Mouse (Mus musculus) adrenal gland, postnatal 25 days (tissue): ENCODE measurements around the gene Pycr2. TPM values are rescaled to one million over a fixed set of nuclear protein-coding genes. Genes with fewer than 3 reads are reported as not detected.
A peak's percentile ranks its signal among the peaks of the same experiment; 100 is the strongest.

Source experiments
- DNase-seq: peaks from one replicate; pipeline ENCODE4 v3.0.0; 2021; ENCODE audit warnings: mixed read lengths
- long read RNA-seq: library from polyadenylated mRNA; stranded (forward); transcript quantifications from one replicate; pipeline ENCODE4 v2.0.0, GENCODE M21; 2021
- total RNA-seq: library from RNA; stranded (reverse); gene quantifications from 2 replicates; pipeline ENCODE4 v1.2.3, GENCODE M21; 2021

Pycr2 gene
- total RNA-seq = 35.0 and 46.2 TPM in 2 replicates
- long read RNA-seq, transcript Pycr2-201 (7 exons, 1,580 nt) = major isoform, 95 of 113 reads
- long read RNA-seq, partial matches to known transcripts = 4 of 113 reads
- long read RNA-seq, other reads (novel, unspliced or antisense) = 14 of 113 reads

DNA sequence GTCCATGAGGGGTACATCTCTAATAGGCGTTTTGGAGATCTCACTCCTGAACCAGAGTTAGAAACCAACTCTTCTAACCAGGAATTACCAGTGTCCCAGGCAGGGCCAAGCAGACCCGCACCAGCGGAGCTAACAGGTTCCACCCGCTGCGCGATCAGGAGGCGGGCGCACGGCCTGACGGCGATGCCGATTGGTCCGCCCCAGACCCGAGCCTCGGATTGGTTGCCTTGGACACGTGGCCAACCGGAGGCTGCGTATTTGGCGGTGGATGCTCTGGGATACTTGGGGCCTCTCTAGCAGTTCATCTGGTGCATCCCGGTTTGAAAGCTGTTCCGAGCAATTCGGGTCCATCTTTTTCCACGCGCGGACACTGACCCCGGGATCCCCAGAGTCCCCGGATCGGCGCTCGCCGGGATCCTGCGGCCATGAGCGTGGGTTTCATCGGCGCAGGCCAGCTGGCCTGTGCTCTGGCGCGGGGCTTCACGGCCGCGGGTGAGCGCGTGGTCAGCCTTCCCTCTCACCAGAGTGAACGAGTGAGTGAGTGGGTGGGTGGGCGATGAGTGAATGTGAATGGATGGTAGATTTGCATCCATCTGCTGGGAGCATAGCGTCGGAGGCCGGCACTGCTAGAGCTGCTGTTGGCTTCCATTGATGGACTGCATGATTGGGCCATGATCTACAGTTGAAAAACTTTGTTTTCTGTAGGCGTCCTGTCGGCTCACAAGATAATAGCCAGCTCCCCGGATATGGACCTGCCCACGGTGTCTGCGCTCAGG lies at the start of gene Pycr2:
Pycr2 (plus strand) TSS at position 255 of the 776 bp plus-strand sequence.
- peak; percentile 95 for DNase-seq

DNA sequence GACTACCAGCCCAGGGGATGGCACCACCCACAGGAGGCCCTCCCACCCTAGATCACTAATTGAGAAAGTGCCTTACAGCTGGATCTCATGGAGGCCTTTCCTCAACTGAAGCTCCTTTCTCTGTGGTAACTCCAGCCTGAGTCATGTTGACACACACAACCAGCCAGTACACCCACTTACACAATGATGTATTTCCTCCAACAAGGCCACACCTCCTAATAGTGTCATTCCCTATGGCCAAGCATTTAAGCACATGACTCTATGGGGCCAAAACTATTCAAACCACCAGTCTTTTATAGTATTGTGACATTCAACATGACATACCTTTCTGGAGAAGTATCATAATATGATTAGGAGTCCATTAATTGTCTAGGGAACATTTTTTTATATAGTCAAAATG lies 45.3 kb upstream of the Pycr2 start:
- DNase-seq = no peak

DNA sequence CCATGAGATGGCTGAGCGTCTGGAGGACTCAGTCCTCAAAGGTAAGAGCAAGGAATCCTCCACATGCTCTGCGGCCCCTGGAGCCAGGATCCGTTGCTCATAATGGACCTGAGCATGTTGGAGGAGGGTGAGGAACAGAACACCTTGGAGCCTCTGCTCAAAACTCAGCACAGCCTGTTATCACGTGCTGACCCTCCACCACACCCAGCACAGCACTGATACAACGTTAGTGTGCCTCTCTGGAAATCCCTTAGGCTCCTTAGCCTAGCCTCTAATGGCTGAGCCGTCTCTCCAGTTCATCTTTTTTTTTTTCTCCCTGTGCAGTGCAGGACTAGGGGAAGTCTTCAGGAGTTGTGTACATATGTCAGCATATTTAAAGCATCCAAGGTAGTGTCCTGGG lies 44.1 kb upstream of the Pycr2 start:
- DNase-seq = no peak

DNA sequence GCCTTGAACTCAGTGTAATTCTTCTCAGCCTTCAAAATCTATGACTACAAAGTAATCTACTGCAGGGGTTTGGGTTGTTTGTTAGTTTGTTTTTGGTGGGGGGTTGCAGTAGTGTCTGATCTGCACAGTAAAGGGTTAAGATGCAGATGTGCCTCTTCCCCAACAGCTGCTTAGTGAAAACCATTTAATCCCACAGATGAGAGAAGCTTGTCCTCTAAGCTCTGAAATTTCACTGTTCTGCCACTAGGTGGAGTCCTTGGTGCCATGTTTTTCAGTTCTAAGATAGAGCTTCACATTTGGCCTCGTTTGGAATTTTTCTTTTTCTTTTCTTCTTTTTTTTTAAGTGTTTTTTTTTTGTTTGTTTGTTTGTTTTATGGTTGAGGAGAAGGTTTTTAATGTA lies 40.5 kb upstream of the Pycr2 start:
- DNase-seq = no peak

DNA sequence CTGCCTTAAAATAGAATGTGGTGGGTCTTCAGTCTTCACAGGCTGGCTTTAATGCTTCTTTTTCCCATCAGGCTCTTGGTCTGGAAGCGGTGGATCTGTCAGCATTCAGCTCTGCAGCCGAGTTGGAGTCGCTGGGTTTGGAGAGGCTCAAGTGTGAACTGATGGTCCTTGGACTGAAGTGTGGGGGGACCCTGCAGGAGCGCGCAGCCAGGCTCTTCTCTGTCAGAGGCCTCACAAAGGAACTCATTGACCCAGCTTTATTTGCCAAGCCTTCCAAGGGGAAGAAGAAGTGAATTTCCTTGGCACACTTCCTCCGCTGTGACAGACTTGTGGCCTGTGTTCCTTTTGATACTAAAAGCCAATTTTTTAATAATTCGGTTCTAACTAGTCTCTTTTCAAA lies 38.1 kb upstream of the Pycr2 start:
- no peak for DNase-seq

DNA sequence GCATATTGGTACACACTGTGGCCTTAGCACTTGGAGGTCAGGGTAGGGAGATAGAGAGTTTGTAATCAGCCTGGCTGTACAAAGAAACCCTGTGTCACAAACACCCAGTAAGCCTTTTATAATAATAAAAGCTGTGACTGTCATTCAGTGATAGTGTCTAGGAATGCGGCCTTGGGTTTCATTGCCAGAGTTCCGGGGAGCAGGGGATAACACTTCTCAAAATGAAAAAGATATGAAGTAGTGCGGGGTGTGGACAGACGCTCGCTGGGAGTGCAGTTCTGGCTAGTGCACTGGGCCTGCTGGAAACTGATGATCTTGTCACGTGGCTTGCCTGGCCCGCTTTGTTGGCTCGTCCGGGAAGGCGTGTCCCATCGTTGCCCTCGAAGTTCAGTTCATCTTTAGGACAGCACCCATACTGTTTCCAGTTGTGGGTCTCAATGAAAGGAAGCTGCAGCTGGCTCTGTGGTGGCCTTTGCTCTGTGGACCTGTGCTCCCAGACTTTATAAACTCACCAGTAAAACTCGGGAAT lies 33.9 kb upstream of the Pycr2 start:
- no peak for DNase-seq

DNA sequence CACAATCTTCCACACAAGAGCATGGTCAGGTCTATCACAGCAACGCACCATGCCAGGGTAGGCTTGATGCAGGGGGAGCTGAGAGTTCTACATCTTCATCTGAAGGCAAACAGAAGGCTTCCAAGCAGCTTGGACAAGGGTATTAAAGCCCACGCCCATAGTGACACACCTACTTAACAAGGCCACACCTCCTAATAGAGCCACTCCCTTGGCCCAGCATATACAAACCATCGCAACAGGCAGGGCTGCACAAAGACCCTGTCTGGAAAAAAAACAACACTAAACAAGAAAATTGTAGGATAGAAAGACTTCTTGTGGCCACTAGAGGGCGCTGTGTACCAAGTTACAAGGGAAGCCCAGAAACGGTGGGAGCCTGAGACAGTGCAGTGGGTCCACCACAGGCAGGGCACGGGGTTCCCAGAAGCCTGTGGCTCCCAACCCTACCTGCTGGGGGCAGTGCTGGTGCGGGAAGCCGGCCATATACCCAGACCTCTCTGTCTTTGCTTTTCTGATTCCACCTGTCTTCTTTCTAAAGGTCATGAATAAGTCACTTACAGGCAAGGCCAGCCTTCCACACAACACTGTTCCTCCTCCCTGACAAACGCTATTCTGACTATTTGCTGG lies 30.1 kb upstream of the Pycr2 start:
- peak; percentile 58 for DNase-seq

DNA sequence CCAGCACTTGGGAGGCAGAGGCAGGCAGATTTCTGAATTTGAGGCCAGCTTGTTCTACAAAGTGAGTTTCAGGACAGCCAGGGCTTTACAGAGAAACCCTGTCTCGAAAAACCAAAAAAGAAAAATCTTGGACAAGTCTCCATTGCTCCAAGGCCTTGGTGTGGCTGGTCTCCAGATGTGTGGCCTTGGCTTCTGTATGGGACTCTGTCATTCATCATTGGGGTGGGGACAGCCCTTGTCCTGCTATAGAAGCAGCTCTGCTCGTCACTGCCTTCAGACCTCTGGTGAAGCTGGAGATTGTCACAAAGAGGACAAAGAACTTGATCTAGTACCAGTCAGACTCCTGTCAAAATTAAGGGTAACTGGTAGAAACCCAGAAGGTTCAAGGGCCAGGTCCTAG lies 29.5 kb upstream of the Pycr2 start:
- DNase-seq = peak; percentile 51

DNA sequence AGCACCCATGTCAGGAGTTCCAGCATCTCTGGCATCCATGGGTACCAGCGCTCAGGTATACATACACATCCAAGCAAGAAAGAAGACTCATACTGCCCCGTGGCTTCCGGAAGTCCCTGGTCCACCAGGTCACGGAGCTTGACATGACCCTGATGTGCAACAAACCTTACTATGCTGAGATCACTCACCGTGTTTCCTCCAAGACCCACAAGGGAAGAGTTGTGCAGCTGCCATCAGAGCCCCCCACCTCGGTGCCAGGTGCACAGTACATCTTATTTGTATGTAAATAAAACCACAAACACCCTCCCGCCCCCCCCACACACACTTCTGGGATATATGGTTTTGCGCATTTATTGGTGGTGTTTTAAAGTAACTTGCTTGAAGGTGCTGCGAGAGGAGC lies 29.0 kb upstream of the Pycr2 start:
- no peak for DNase-seq

DNA sequence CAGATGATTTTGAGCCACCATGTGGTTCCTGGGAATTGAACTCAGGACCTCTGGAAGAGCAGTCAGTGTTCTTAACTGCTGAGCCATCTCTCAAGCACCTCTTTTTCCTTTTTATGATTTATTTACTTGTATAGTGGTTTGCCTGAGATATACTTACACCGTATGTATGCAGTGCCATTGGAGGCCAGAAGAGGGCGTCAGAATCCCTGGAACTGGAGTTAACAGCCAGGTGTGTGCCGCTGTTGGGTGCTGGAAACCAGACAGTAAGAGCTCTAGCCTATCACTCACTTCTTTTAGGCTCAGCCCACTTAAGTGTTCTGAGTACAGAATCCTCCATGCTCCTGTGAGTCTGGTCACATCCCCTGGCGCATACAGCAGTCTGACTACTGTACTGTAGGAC lies 26.6 kb upstream of the Pycr2 start:
- no peak for DNase-seq

DNA sequence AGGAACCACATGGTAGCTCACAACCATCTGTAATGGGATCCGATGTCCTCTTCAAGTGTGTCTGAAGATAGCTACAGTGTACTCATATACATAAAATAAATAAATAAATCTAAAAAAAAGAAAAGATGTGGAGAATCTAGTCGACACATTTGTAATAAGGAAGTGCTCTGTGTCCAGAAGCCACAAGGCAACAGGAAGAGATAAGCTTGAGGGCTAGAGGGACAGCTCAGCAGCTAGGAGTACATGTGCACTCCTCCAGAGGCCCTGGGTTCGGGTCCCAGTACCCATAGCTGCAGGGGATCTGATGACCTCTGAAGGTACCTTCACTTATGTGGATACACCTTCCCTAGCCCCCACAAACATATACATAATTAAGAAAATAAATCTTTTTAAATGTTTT lies 22.3 kb upstream of the Pycr2 start:
- DNase-seq = no peak

DNA sequence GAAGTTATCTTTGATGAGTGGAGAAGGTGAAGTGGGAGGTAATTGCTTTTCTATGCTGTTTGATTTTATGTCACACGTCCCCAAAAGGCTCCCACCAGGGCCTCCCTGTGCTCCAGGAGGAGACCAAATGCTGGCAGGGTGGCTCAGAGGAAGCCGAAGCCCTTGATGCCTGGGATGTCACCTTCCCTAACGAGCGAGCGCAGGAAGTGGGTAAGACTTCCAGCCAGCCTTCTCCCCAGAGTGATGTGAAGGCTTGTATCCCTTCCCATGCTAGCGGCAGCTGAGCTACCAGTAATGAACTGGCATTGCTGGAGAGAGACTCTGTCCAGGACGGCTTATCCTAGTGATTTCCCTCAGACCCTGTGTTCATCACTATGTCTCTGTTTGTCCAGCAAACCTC lies 20.4 kb upstream of the Pycr2 start:
- no peak for DNase-seq

DNA sequence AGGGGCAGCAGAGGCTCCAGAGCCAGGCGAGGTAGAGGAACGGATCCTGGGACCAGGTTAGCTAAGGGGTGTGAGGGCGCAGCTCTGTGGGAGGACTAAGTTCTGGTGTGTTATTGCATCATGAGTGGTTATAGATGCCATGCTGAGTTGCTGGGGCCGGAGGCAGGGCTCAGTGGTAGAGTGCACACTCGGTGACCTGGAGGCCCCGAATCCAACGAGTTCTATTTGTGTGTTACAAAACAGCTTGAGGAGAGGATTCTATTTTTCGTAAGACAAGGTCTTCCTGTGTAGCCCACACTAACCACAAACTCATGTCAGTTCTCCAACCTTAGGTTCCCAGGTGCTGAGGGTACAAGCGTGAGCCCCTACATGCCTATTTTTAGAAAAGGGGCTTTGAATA lies 19.6 kb upstream of the Pycr2 start:
- DNase-seq = no peak

DNA sequence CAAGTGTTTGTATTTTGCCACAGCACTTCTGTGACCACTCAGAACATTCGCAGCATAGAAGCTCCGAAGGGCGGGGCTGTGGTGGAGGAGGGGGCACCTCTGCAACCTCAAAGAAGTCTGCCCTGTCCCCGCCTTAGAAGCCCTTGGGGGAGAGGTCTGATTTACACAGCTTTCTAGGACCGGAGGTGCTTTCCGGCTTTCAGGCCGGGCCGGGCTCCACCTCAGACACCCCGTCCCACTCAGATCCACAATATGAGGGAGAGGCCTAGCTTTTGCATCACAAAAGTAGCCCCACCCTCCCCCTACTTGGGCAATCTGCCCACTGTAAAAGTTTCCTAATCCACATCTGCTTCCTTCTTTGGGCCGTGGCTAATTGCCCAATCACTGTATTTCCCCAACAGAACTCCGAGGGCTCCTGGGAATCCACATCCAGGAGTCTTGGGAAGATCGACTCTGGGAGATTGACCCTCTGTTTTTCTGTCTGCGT lies 15.5 kb upstream of the Pycr2 start:
- peak; percentile 61 for DNase-seq

DNA sequence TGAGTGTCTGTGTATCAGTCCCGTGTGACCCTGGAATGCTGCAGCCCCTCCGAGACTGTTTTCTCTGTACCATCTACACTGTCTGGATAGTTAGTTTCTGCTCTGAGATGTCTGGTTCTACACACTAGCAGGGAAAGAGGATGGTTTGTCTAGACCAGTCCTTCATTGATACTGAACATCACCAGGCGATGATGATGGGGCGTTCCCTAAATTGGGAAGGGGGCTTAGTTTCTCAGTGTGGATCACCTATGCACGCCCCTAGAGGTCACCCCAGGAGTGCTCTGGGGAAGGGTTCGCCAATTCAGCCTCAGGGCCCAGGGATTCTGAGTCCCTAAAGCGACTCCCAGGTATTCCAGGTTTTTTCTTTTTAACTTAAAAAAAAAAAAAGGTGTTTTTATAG lies 14.9 kb upstream of the Pycr2 start:
- DNase-seq = no peak

DNA sequence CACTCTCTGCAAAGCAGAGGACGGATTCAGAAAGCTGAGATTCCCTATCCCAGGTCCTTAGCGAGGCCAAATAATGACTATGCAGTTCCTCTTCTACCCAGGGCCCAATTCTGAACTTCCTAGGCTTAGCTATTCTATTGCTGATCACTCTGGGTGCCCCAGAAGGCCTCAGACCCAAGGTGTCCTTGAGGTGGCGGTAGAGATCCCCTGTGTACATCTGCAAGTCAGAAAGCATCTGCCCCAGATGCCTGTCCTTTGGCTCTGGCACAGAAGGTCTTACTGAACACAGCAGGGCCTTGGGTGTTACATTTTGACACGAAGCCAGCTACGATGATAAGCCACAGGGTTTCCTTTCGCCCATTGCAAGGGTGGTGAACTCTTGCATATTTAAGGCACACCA lies 14.3 kb upstream of the Pycr2 start:
- no peak for DNase-seq

DNA sequence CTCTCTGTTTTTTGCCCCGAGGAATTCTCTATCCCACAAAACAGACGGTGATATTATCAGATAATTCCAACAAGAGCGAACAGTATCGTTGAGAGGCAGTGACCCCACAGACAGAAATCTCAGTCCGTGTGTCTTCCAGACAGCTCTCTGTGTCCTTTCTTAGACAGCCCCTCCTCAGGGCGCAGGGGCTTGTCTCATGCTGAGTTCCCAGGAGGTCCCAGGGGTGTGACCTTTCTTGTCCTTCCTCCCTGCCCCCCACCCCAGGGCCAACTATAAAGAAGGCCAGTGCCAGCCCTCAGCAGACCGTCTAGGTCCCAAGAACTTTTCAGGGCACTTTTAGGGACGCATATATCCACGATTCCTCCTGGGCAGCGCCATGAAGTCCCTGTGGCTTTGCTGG lies 11.3 kb upstream of the Pycr2 start, which contains the start of gene Lefty2:
Lefty2 (plus strand) TSS at position 301 of the 400 bp plus-strand sequence.
- no peak for DNase-seq

DNA sequence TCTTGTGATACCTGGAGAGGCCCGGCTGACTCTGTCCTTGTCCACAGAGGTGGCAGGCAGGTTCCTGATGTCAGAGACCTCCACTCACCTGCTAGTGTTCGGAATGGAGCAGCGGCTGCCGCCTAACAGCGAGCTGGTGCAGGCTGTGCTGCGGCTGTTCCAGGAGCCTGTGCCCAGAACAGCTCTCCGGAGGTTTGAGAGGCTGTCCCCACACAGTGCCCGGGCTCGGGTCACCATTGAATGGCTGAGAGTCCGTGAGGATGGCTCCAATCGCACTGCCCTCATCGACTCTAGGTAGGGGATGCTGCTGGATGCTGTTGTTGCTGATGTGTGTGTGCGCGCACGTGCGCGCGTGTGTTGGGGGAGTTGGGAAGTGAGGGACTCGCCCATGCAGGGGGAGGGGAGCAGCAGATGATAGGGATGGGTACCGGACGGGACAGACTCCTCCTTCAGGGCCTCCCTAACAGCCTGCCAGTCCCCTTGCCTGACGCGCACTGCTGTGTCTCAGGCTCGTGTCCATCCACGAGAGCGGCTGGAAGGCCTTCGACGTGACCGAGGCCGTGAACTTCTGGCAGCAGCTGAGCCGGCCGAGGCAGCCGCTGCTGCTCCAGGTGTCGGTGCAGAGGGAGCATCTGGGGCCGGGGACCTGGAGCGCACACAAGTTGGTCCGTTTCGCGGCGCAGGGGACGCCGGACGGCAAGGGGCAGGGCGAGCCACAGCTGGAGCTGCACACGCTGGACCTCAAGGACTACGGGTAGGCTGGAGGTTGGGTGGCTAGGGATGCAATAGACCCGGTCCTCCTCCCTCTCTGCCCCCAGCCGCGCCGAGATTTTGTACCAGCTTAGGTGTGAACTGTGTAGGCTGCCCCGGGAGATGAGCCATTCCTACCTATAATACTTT lies 9.8 kb upstream of the Pycr2 start:
- peak; percentile 35 for DNase-seq

DNA sequence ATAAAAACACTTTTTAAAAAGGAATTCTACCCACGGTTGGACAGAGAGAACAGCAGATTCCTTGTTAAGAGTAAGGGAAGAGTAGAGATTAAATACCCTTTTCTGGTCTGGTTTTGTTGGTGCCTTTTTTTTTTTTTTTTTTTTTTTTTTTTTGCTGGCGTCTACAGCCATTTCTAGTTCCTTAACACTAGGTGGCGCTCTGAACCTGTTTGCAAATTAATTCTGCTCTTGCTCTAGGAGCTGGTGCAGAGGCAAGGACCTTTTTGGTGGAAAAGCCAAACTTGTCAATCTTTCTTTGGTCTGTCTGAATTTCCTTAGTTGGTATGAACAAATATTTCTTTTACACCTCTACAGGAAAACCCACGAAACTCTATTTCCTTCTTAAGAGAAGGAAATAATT lies 3.0 kb upstream of the Pycr2 start:
- no peak for DNase-seq

DNA sequence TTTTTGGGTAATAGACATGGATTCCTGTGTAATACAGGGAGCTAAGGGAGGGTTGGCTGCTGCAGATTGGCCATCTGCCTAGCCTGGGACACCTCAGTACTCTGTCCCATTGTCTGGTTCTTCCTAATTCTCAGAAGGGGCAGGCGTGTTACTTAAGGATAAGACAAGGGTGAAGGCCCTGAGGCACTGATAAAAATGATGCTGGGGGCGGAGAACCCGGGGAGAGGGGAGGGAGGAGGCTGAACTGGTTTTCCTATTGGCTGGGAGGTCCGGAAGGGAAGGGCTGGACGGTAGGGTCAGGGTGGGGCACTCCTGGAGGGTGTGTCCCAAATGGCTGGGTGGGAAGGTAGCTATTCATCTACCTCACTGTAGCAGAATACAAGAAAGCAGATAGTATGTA lies 1.2 kb upstream of the Pycr2 start:
- no peak for DNase-seq

DNA sequence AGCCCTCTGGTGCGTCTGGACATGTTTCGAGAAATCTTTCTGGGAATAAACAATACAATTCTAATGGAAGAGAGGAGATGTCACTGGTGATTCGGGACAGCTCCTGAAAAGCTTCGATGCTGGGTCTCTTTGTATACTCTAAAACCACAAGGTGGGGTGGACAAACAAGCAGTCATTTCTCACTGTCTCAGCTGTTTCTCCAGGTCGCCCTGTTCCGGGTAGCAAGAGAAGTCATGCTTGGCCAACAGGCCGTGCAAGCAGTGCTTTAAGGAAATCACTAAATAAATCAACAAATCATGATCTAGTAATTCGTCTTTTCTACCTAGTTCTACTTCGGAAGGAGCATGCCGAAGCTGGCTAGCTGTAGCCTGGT lies 441 bp upstream of the Pycr2 start:
- no peak for DNase-seq

DNA sequence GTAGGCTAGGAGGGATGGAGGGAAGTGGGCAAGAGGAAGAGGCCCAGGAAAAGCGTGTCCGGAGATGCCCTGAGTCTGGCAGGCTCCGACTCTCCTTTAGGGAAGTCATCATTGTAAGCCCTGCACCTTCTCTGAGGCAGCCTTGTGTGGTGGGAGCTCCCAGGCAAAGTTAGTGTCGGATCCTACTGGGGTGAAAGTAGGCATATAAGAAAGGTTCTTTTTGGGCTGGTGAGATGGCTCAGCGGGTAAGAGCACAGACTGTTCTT lies 655 bp downstream of the Pycr2 start:
- no peak for DNase-seq

DNA sequence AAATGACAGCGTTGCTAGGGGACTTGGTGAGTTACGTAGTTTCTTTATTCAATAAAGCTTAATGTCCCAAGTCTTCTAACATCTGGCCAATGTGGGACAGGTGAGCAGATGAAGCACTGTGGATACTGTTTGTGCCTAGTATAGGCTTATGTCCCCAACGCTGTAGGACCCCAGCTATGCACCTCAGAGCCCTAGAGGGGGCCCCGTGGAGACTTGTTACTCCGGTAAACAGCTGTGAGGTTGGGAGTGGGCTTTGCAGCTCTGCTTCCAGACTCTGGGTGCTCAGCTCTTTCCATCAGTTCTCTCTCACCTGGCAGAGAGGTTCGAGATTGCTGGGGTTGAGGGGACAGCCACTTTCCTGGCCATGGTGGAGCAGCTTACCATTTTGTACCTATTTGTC lies 1.2 kb downstream of the Pycr2 start:
- DNase-seq = no peak
